Mouse (Mus musculus) MEL (cell line): ENCODE measurements at regions not wholly inside any gene's neighbourhood (a gene's known extent, or its start where the extent isn't known, plus 50 kb on each side); places are given as distances from the start of the nearest gene placed in this dataset.

Source experiments
- DNase-seq: peaks from one replicate; pipeline ENCODE4 v3.0.0; 2011; ENCODE audit warnings: low read depth, low spot score
- H3K27ac ChIP-seq: 2 replicates; pipeline ENCODE4 v1.5.1; 2012; ENCODE audit warnings: low read depth, mild to moderate bottlenecking, control low read depth, low read length, moderate library complexity; ENCODE audit not compliant: control insufficient read depth
- H3K27me3 ChIP-seq, 2 experiments: fragments of 150-350 bp in 1 of 2; sonication (generic) in 1 of 2; 2 replicates each; pipeline ENCODE4 v1.6.1; 2012; ENCODE audit warnings: low read length in 2 of 2, mild to moderate bottlenecking in 2 of 2, improper control_type of control experiment in 1 of 2, moderate library complexity in 1 of 2; ENCODE audit not compliant: insufficient read depth in 2 of 2, control insufficient read depth in 1 of 2
- H3K36me3 ChIP-seq, 2 experiments: 2 replicates each; pipeline ENCODE4 v1.6.1; 2012 to 2014; ENCODE audit warnings: low read length in 2 of 2, improper control_type of control experiment in 1 of 2, inconsistent platforms in 1 of 2, mild to moderate bottlenecking in 1 of 2; ENCODE audit not compliant: insufficient read depth in 2 of 2, control insufficient read depth in 1 of 2
- H3K4me1 ChIP-seq, 2 experiments: fragments of 150-350 bp in 1 of 2; sonication (generic) in 1 of 2; 2 replicates each; pipeline ENCODE4 v1.6.1; 2012; ENCODE audit warnings: low read length in 2 of 2, improper control_type of control experiment in 1 of 2, mild to moderate bottlenecking in 1 of 2; ENCODE audit not compliant: insufficient read depth in 2 of 2, control insufficient read depth in 1 of 2
- H3K4me3 ChIP-seq, 2 experiments: fragments of 150-350 bp in 1 of 2; sonication (generic) in 1 of 2; 2 replicates each; pipeline ENCODE4 v1.5.1; 2012; ENCODE audit warnings: low read depth in 2 of 2, low read length in 2 of 2, mild to moderate bottlenecking in 2 of 2, moderate library complexity in 2 of 2, control low read depth in 1 of 2, improper control_type of control experiment in 1 of 2; ENCODE audit not compliant: control insufficient read depth in 1 of 2, insufficient read depth in 1 of 2
- H3K79me2 ChIP-seq: 2 replicates; pipeline ENCODE4 v1.6.1; 2012; ENCODE audit warnings: mild to moderate bottlenecking, low read length, moderate library complexity; ENCODE audit not compliant: control insufficient read depth, poor library complexity, insufficient read depth
- H3K9ac ChIP-seq: 2 replicates; pipeline ENCODE4 v1.6.1; 2012; ENCODE audit warnings: low read depth, mild to moderate bottlenecking, control low read depth, low read length, moderate library complexity; ENCODE audit not compliant: control insufficient read depth, poor library complexity, severe bottlenecking
- H3K9me3 ChIP-seq: fragments of 150-350 bp; sonication (generic); replicated peaks from 2 replicates; pipeline ENCODE4 v1.6.1; 2012; ENCODE audit warnings: mild to moderate bottlenecking, low read length, improper control_type of control experiment, moderate library complexity; ENCODE audit not compliant: insufficient read depth
- CHD1 ChIP-seq: IDR thresholded peaks from 2 replicates; pipeline ENCODE4 v1.6.1; 2012; ENCODE audit warnings: low read depth, mild to moderate bottlenecking, inconsistent platforms, low read length, improper control_type of control experiment
- CHD2 ChIP-seq: IDR thresholded peaks from 2 replicates; pipeline ENCODE4 v1.6.1; 2011; ENCODE audit warnings: low read length, improper control_type of control experiment
- ELF1 ChIP-seq: IDR thresholded peaks from 2 replicates; pipeline ENCODE4 v1.6.1; 2014; ENCODE audit warnings: low read depth, mild to moderate bottlenecking, inconsistent platforms, low read length, improper control_type of control experiment, moderate library complexity
- EP300 ChIP-seq, 2 experiments: IDR thresholded peaks; 2 replicates each; pipeline ENCODE4 v1.6.1; 2011; ENCODE audit warnings: improper control_type of control experiment in 2 of 2, low read length in 2 of 2, low read depth in 1 of 2, mild to moderate bottlenecking in 1 of 2
- ETS1 ChIP-seq: IDR thresholded peaks from 2 replicates; pipeline ENCODE4 v1.6.1; 2012; ENCODE audit warnings: low read depth, mild to moderate bottlenecking, inconsistent platforms, low read length, improper control_type of control experiment, moderate library complexity
- GABPA ChIP-seq: IDR thresholded peaks from 2 replicates; pipeline ENCODE4 v1.6.1; 2012; ENCODE audit warnings: low read depth, mild to moderate bottlenecking, inconsistent platforms, low read length, improper control_type of control experiment, moderate library complexity
- GATA1 ChIP-seq: IDR thresholded peaks from 2 replicates; pipeline ENCODE4 v1.6.1; 2011; ENCODE audit warnings: low read depth, low read length, improper control_type of control experiment
- JUND ChIP-seq: IDR thresholded peaks from 2 replicates; pipeline ENCODE4 v1.6.1; 2011; ENCODE audit warnings: low read depth, mild to moderate bottlenecking, improper control_type of control experiment, low read length
- KAT2A ChIP-seq: conservative IDR thresholded peaks from 2 replicates; pipeline ENCODE4 v1.6.1; 2012; ENCODE audit warnings: low read depth, low read length, improper control_type of control experiment, inconsistent platforms
- MAX ChIP-seq: IDR thresholded peaks from 2 replicates; pipeline ENCODE4 v1.6.1; 2011; ENCODE audit warnings: low read length, improper control_type of control experiment
- MEF2A ChIP-seq: IDR thresholded peaks from 2 replicates; pipeline ENCODE4 v1.6.1; 2014; ENCODE audit warnings: low read depth, mild to moderate bottlenecking, inconsistent platforms, low read length, improper control_type of control experiment; ENCODE audit not compliant: poor library complexity, insufficient replicate concordance, severe bottlenecking; ENCODE audit errors: extremely low read depth
- MXI1 ChIP-seq: IDR thresholded peaks from 2 replicates; pipeline ENCODE4 v1.6.1; 2011; ENCODE audit warnings: mild to moderate bottlenecking, low read depth, low read length, improper control_type of control experiment
- MYB ChIP-seq: IDR thresholded peaks from 2 replicates; pipeline ENCODE4 v1.6.1; 2011; ENCODE audit warnings: mild to moderate bottlenecking, low read depth, low read length, improper control_type of control experiment
- MYC ChIP-seq: IDR thresholded peaks from 2 replicates; pipeline ENCODE4 v1.6.1; 2011; ENCODE audit warnings: low read depth, mild to moderate bottlenecking, low read length, improper control_type of control experiment, moderate library complexity
- NELFE ChIP-seq: IDR thresholded peaks from 2 replicates; pipeline ENCODE4 v1.6.1; 2011; ENCODE audit warnings: low read depth, low read length, improper control_type of control experiment
- NRF1 ChIP-seq: IDR thresholded peaks from 2 replicates; pipeline ENCODE4 v1.6.1; 2014; ENCODE audit warnings: low read depth, mild to moderate bottlenecking, inconsistent platforms, low read length, improper control_type of control experiment, moderate library complexity; ENCODE audit not compliant: poor library complexity, insufficient read depth, severe bottlenecking
- POLR2AphosphoS5 ChIP-seq: IDR thresholded peaks from 2 replicates; pipeline ENCODE4 v1.6.1; 2012; ENCODE audit warnings: low read depth, borderline replicate concordance, mild to moderate bottlenecking, inconsistent platforms, low read length, moderate library complexity, mixed read lengths
- RAD21 ChIP-seq: IDR thresholded peaks from 2 replicates; pipeline ENCODE4 v1.6.1; 2011; ENCODE audit warnings: mild to moderate bottlenecking, low read depth, low read length, improper control_type of control experiment
- RCOR1 ChIP-seq: IDR thresholded peaks from 2 replicates; pipeline ENCODE4 v1.6.1; 2012; ENCODE audit warnings: low read depth, mild to moderate bottlenecking, inconsistent platforms, low read length, improper control_type of control experiment
- SIN3A ChIP-seq: IDR thresholded peaks from 2 replicates; pipeline ENCODE4 v1.6.1; 2012; ENCODE audit warnings: low read length, improper control_type of control experiment, inconsistent platforms
- TBP ChIP-seq: IDR thresholded peaks from 2 replicates; pipeline ENCODE4 v1.8.0; 2011; ENCODE audit warnings: low read depth, low read length, improper control_type of control experiment
- TCF12 ChIP-seq: IDR thresholded peaks from 2 replicates; pipeline ENCODE4 v1.6.1; 2014; ENCODE audit warnings: low read depth, mild to moderate bottlenecking, inconsistent platforms, low read length, improper control_type of control experiment, moderate library complexity
- ZMIZ1 ChIP-seq: IDR thresholded peaks from 2 replicates; pipeline ENCODE4 v1.6.1; 2012; ENCODE audit warnings: low read depth, mild to moderate bottlenecking, inconsistent platforms, low read length, improper control_type of control experiment, moderate library complexity
- ZNF384 ChIP-seq: IDR thresholded peaks from 2 replicates; pipeline ENCODE4 v1.6.1; 2012; ENCODE audit warnings: low read depth, mild to moderate bottlenecking, inconsistent platforms, low read length, improper control_type of control experiment

- peaks cover 0 to 13% of the 10 kb centered on the region in 2 experiments; a peak in 2 of 4 replicates for H3K36me3 ChIP-seq
- no peak overlapping the region for H3K9ac ChIP-seq
- peaks cover 5 to 8% of the 10 kb centered on the region in 2 experiments for H3K4me1 ChIP-seq
- H3K27ac ChIP-seq: no peak overlapping the region
- H3K27me3 ChIP-seq: no peaks in the 10 kb centered on the region
- peak; percentile 31 for DNase-seq
- no peak overlapping the region for H3K4me3 ChIP-seq
- H3K79me2 ChIP-seq: no peaks in the 10 kb centered on the region
- no peak for TF ChIP-seq ZNF384
- TF ChIP-seq ETS1: no peak
- peak; percentile 74 for TF ChIP-seq TBP
- no peak for TF ChIP-seq POLR2AphosphoS5
- TF ChIP-seq, all 39 proteins: peak for 1
- no peaks in the 10 kb centered on the region for H3K9me3 ChIP-seq
These were observed 84.5 kb upstream of the Bmp2 start for GRCm38 (mm10) chr2:133467170-133468168.

GRCm38 (mm10) chr2:133472966-133473744 lies 78.8 kb upstream of the Bmp2 start:
- Histone ChIP-seq H3K36me3 (peaks cover 0 to 26% of the 10 kb centered on the region in 2 experiments; a peak in 2 of 4 replicates), H3K9ac (peak overlapping the region; percentile 28), H3K4me1 (peaks cover 16 to 18% of the 10 kb centered on the region in 2 experiments), H3K27me3 (no peaks in the 10 kb centered on the region), H3K9me3 (no peaks in the 10 kb centered on the region), H3K79me2 (no peaks in the 10 kb centered on the region), H3K27ac (peak overlapping the region; percentile 89), H3K4me3 (peak overlapping the region; percentile 15 to 53; a peak in 2 of 4 replicates)
- peak; percentile 71 for DNase-seq
- TF ChIP-seq ETS1: peak; percentile 82
- TF ChIP-seq MAX: no peak
- TF ChIP-seq CHD1: 0 out of 2 replicates have a peak, but pooled peaks have one; percentile 69
- TF ChIP-seq NRF1: no peak
- peak; percentile 74; the same call in 1 of the 2 replicates for TF ChIP-seq TCF12
- peak; percentile 31; the same call in 1 of the 2 replicates for TF ChIP-seq SIN3A
- peak; percentile 90 to 92 for TF ChIP-seq EP300 (IDR thresholded peaks at IDR 0.05; ENCODE audit: low read depth in 1 of 2, low read length in 2 of 2)
- no peak for TF ChIP-seq RAD21
- 0 out of 2 replicates have a peak, but pooled peaks have one; percentile 24 for TF ChIP-seq NELFE
- no peak for TF ChIP-seq MEF2A
- TF ChIP-seq CHD2: no peak
- no peak for TF ChIP-seq TBP
- TF ChIP-seq GATA1: peak; percentile 72
- no peak for TF ChIP-seq KAT2A
- peak; percentile 16; the same call in 1 of the 2 replicates for TF ChIP-seq MYC
- peak; percentile 90 for TF ChIP-seq ZNF384
- TF ChIP-seq MXI1: no peak
- no peak for TF ChIP-seq GABPA
- no peak for TF ChIP-seq ZMIZ1
- TF ChIP-seq MYB: peak; percentile 87
- no peak for TF ChIP-seq ELF1
- peak; percentile 82; the same call in 1 of the 2 replicates for TF ChIP-seq JUND
- peak; percentile 30; the same call in 1 of the 2 replicates for TF ChIP-seq RCOR1
